Mouse (Mus musculus) brain, embryonic 14.5 days (tissue): ENCODE results near the gene Rrp12.

Source experiments
- CTCF ChIP-seq: fragments of 200-500 bp; IDR thresholded peaks from 2 replicates; pipeline ENCODE4 v1.5.1; 2012; ENCODE audit warnings: inconsistent platforms, mild to moderate bottlenecking, moderate library complexity, borderline replicate concordance; ENCODE audit not compliant: insufficient read depth, insufficient read length; ENCODE audit errors: extremely low read depth
- POLR2A ChIP-seq: fragments of 200-500 bp; IDR thresholded peaks from 2 replicates; pipeline ENCODE4 v1.6.1; 2012; ENCODE audit warnings: mild to moderate bottlenecking, inconsistent platforms, borderline replicate concordance; ENCODE audit not compliant: poor library complexity, insufficient read depth, insufficient read length, severe bottlenecking; ENCODE audit errors: extremely low read depth

DNA sequence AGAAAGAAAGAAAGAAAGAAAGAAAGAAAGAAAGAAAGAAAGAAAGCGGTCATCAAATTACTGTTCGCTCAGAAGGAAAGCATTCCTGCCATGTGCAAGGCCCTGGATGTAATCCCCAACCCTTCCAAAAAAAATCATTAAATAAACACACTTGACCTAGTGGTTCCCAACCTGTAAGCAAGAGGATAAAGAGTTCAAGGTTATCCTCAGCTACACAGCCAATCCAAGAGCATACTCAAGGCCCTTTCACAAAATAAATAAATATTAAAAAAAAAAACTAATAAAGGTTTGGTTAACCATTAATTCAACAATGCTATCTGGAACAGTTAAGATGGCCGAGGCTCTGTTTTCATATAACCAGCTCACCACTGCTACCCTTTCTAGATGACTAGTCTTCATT lies 67.0 kb downstream of the Rrp12 start:
- TF ChIP-seq POLR2A, result no peak
- TF ChIP-seq CTCF, result no peak
